ENCODE assay signal across 9 mouse cellular contexts in the genomic region with DNA sequence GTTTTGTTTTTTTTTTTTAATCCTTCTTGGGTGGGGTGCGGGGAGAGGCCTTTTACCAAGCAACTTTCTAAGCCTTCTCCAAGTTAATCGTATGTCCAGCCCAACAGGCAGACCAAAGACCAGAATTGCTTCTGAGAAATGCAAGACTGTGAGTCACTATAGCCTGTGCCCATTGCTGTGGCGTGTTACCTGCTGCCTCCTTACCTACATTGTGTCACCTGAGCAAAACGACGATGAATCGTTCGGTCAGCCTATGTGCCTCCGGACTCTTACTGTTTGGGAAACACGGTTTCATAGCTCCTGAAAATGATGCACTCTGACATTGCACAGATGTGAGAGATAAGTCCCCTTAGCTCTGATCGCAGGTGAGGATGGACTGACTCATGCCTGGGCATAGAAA. TPM values are rescaled to one million over a fixed set of nuclear protein-coding genes. Genes with fewer than 3 reads are reported as not detected.
DNase-seq lines count a peak whose midpoint lies in the region; ATAC-seq lines count a peak whose summit lies in the region.
"Had no signal": no experiment of that assay in that cellular context is flagged by ENCODE, and none has a peak within 500 bp of the region (broad histone marks: within the 10 kb centered on the region; RNA-seq: fewer than 3 reads in every experiment).

No protein-coding gene starts in this region.

- 15% methylated on average over 10 of the region's 10 CpGs for WGBS in heart, embryonic 16.5 days
- 6% methylated on average over 10 of the region's 10 CpGs for WGBS in embryonic facial prominence, embryonic 11.5 days
- WGBS in hindbrain, embryonic 14.5 days: 8% methylated on average over 10 of the region's 10 CpGs
- WGBS in midbrain, embryonic 13.5 days: 11% methylated on average over 10 of the region's 10 CpGs

- no peak for DNase-seq in heart, adult 8-10 months (ENCODE audit: low spot score)
- DNase-seq in embryonic facial prominence, embryonic 11.5 days (ENCODE audit: low spot score): no peak
- no peak for DNase-seq in hindbrain, embryonic 14.5 days (ENCODE audit: low spot score)
- no peak for DNase-seq in thymus, postnatal 36 days
- no peak for DNase-seq in testis, postnatal 10 days (ENCODE audit: low spot score)
- no peak for DNase-seq in gastrocnemius, postnatal 4 days (ENCODE audit: low spot score in 2 of 2)

- peak overlapping the region; percentile 87; the same call in 1 of the 2 replicates for H3K4me2 ChIP-seq in heart, embryonic 16.5 days (ENCODE audit: low read depth, low read length)
- peak overlapping the region; percentile 14; the same call in 1 of the 2 replicates for H3K4me2 ChIP-seq in embryonic facial prominence, embryonic 11.5 days (ENCODE audit: low read depth, low read length)
- peak overlapping the region; percentile 98; the same call in 1 of the 2 replicates for H3K4me2 ChIP-seq in hindbrain, embryonic 14.5 days (replicated peaks)
- H3K4me2 ChIP-seq in midbrain, embryonic 13.5 days (replicated peaks): peak overlapping the region; percentile 97

- no peak overlapping the region for H3K27ac ChIP-seq in heart, embryonic 16.5 days (ENCODE audit: low read length)
- H3K27ac ChIP-seq in embryonic facial prominence, embryonic 11.5 days (replicated peaks; ENCODE audit: low read depth, low read length): no peak overlapping the region
- no peak overlapping the region for H3K27ac ChIP-seq in hindbrain, embryonic 14.5 days
- no peak overlapping the region for H3K27ac ChIP-seq in midbrain, embryonic 13.5 days

- no peak overlapping the region for H3K9ac ChIP-seq in heart, embryonic 16.5 days (ENCODE audit: low read length)
- no peak overlapping the region for H3K9ac ChIP-seq in embryonic facial prominence, embryonic 11.5 days (replicated peaks; ENCODE audit: low read length)
- H3K9ac ChIP-seq in hindbrain, embryonic 14.5 days: no peak overlapping the region
- no peak overlapping the region for H3K9ac ChIP-seq in midbrain, embryonic 13.5 days (replicated peaks)

- no peaks in the 10 kb centered on the region for H3K36me3 ChIP-seq in heart, embryonic 16.5 days (ENCODE audit: control insufficient read depth, insufficient read depth)
- H3K36me3 ChIP-seq in embryonic facial prominence, embryonic 11.5 days (replicated peaks; ENCODE audit: control insufficient read depth, insufficient read depth, low read depth, low read length): no peaks in the 10 kb centered on the region
- no peaks in the 10 kb centered on the region for H3K36me3 ChIP-seq in hindbrain, embryonic 14.5 days (replicated peaks; ENCODE audit: control insufficient read depth, insufficient read depth)
- no peaks in the 10 kb centered on the region for H3K36me3 ChIP-seq in midbrain, embryonic 13.5 days

- peaks cover 8% of the 10 kb centered on the region for H3K4me1 ChIP-seq in heart, embryonic 16.5 days (ENCODE audit: control insufficient read depth, insufficient read depth, low read length)
- H3K4me1 ChIP-seq in embryonic facial prominence, embryonic 11.5 days (ENCODE audit: control insufficient read depth, insufficient read depth, low read length): no peaks in the 10 kb centered on the region
- 0 out of 2 replicates have a peak, but pooled peaks cover 6% of the 10 kb centered on the region for H3K4me1 ChIP-seq in hindbrain, embryonic 14.5 days (replicated peaks; ENCODE audit: control insufficient read depth, insufficient read depth, low read length)
- H3K4me1 ChIP-seq in midbrain, embryonic 13.5 days (replicated peaks): peaks cover 10% of the 10 kb centered on the region

- no peak for ATAC-seq in heart, embryonic 16.5 days (replicated peaks; ENCODE audit: extremely low read depth, insufficient read depth, low FRiP score)
- no peak for ATAC-seq in embryonic facial prominence, embryonic 11.5 days (replicated peaks; ENCODE audit: insufficient number of reproducible peaks, low FRiP score, low TSS enrichment, low read depth)
- ATAC-seq in hindbrain, embryonic 14.5 days (ENCODE audit: low FRiP score): no peak
- ATAC-seq in midbrain, embryonic 13.5 days: no peak

- no peaks in the 10 kb centered on the region for H3K9me3 ChIP-seq in heart, embryonic 16.5 days (replicated peaks; ENCODE audit: control insufficient read depth, low read length)
- no peaks in the 10 kb centered on the region for H3K9me3 ChIP-seq in embryonic facial prominence, embryonic 11.5 days (replicated peaks; ENCODE audit: control insufficient read depth, low read length)
- no peaks in the 10 kb centered on the region for H3K9me3 ChIP-seq in hindbrain, embryonic 14.5 days (ENCODE audit: control insufficient read depth, low read length)
- H3K9me3 ChIP-seq in midbrain, embryonic 13.5 days: no peaks in the 10 kb centered on the region

- H3K4me3 ChIP-seq in heart, embryonic 16.5 days (ENCODE audit: low read length): peak overlapping the region; percentile 90; the same call in 1 of the 2 replicates
- no peak overlapping the region for H3K4me3 ChIP-seq in embryonic facial prominence, embryonic 11.5 days (ENCODE audit: low read depth, low read length)
- no peak overlapping the region for H3K4me3 ChIP-seq in hindbrain, embryonic 14.5 days (replicated peaks; ENCODE audit: low read length)
- H3K4me3 ChIP-seq in midbrain, embryonic 13.5 days (replicated peaks): peak overlapping the region; percentile 81

- H3K27me3 ChIP-seq in heart, embryonic 16.5 days (ENCODE audit: control insufficient read depth, insufficient read depth, low read length): peaks cover 5% of the 10 kb centered on the region
- H3K27me3 ChIP-seq in embryonic facial prominence, embryonic 11.5 days (ENCODE audit: control insufficient read depth, insufficient read depth, low read length): peaks cover 2% of the 10 kb centered on the region; the same call in 1 of the 2 replicates
- H3K27me3 ChIP-seq in hindbrain, embryonic 14.5 days (ENCODE audit: control insufficient read depth, insufficient read depth, low read length): peaks cover 22% of the 10 kb centered on the region; the same call in 1 of the 2 replicates
- peaks cover 29% of the 10 kb centered on the region for H3K27me3 ChIP-seq in midbrain, embryonic 13.5 days

RNA-seq across cellular contexts. Expression of a gene that starts 1.0 kb away (rescaled TPM):
- polyA plus RNA-seq in heart, embryonic 16.5 days (2015; fragmentation: Nextera tagmentation; extraction: Ambion mirVana): 4.1 and 6.2 TPM in 2 replicates
- total RNA-seq in heart, adult 8-10 months (2022): 1 to 10 TPM; 3.2 to 4.6 (median 4.1) TPM
- 11.6 TPM in 2 replicates for polyA plus RNA-seq in embryonic facial prominence, embryonic 11.5 days (2014; fragmentation: Nextera tagmentation; extraction: Ambion mirVana)
- polyA plus RNA-seq in hindbrain, embryonic 14.5 days (2014; fragmentation: Nextera tagmentation; extraction: Ambion mirVana): 4.3 and 4.9 TPM in 2 replicates
- polyA plus RNA-seq in midbrain, embryonic 13.5 days (2015; fragmentation: Nextera tagmentation; extraction: Ambion mirVana): 2.6 and 4.0 TPM in 2 replicates
- 1 to 10 TPM; 2.0 TPM for total RNA-seq in gastrocnemius, postnatal 4 days (2021)
- total RNA-seq: neutrophil, adult 5-6 weeks had no signal

Comparison
In these comparisons a context has a peak if more than half of its experiments do, and no peak if none do; other contexts are left out.
1. H3K4me2 ChIP-seq: peak in every context shown above with its lines; median percentile 98 in hindbrain, embryonic 14.5 days; 97 in midbrain, embryonic 13.5 days; 87 in heart, embryonic 16.5 days; 14 in embryonic facial prominence, embryonic 11.5 days.
2. H3K4me3 ChIP-seq: peak in heart, embryonic 16.5 days (single experiment) and midbrain, embryonic 13.5 days (single experiment); none in embryonic facial prominence, embryonic 11.5 days (single experiment) and hindbrain, embryonic 14.5 days (single experiment).